Mouse (Mus musculus): ENCODE data around the gene Gm9837. TPM values are rescaled to one million over a fixed set of nuclear protein-coding genes. Genes with fewer than 3 reads are reported as not detected.
"Not testable (repeated sequence)": the region's sequence is repeated elsewhere in the genome, so short reads cannot be mapped to it uniquely, and the experiment has no call there.

Gene Gm9837
- total RNA-seq, 1 experiment: not detected

DNA sequence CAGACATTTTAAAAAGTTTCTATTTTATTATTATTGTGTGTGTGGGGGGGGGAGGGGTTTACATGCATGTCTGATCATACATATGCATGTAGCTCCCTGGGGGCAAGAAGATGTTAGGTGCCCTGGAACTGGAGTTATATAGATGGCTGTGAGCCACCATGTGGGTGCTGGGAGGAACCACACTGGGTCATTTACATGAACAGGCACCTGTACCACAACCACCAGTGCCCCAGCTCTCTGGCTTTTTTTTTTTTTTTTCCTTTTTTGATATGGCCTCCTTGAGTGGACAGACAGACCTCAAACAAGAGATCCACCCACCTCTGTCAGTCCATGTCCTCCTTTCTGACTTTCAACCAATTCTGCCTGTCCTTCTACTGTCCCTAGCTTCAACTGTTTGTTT, 41.1 kb downstream of the Gm9837 start:
- Histone ChIP-seq H3K9ac (ENCODE audit: insufficient read depth, low read depth, low read length, poor library complexity, severe bottlenecking) (peak overlapping the region; percentile 97), H3K4me3 (ENCODE audit: insufficient read depth in 1 of 2, low read depth in 1 of 2, low read length in 2 of 2, poor library complexity in 1 of 2, severe bottlenecking in 1 of 2) (peak overlapping the region; percentile 77 to 91)
- in situ Hi-C loops (cut with MboI; ENCODE audit: low sequenced_read_pairs in 2 of 2, unreplicated experiment in 2 of 2): no loop called here

DNA sequence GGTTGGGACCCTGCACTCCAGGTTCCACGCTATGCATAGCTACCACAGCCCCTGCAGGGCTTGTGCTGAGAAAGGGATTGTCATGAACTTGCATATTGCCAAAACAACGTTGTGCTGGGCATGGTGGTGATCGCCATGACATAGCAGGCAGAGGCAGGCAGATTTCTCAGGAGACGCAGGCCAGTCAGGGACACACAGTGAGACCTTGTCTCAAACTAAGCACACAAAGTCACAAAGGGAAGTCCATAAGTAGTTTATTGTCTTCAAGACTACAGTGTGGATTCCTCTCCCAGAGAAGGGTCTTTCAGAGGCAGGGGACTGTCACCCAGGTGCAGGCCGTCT, 41.6 kb downstream of the Gm9837 start:
- Histone ChIP-seq H3K4me3 (ENCODE audit: insufficient read depth in 1 of 2, low read depth in 1 of 2, low read length in 2 of 2, poor library complexity in 1 of 2, severe bottlenecking in 1 of 2) (no peak overlapping the region), H3K9ac (ENCODE audit: insufficient read depth, low read depth, low read length, poor library complexity, severe bottlenecking) (no peak overlapping the region), H3K9me3 (ENCODE audit: control insufficient read depth, insufficient read depth, low read depth, low read length) (no peaks in the 10 kb centered on the region), H3K27ac (ENCODE audit: insufficient read depth, low read depth, low read length, poor library complexity, severe bottlenecking) (no peak overlapping the region), H3K4me1 (ENCODE audit: control insufficient read depth in 2 of 2, insufficient read depth in 2 of 2, low read length in 2 of 2, poor library complexity in 1 of 2) (peaks cover 0 to 1% of the 10 kb centered on the region in 2 experiments; a peak in 2 of 4 replicates), H3K36me3 (ENCODE audit: control insufficient read depth, insufficient read depth, low read length, poor library complexity, severe bottlenecking) (peaks cover 5% of the 10 kb centered on the region)
- TF ChIP-seq ZC3H11A (IDR thresholded peaks at IDR 0.05; ENCODE audit: borderline replicate concordance, low read depth, low read length) (no peak), MAFK (IDR thresholded peaks at IDR 0.05; ENCODE audit: insufficient read depth, low read depth, low read length) (no peak), CHD2 (IDR thresholded peaks at IDR 0.05; ENCODE audit: low read depth, low read length) (no peak), HCFC1 (IDR thresholded peaks at IDR 0.05; ENCODE audit: borderline replicate concordance, insufficient read depth, low read length) (no peak), ZNF384 (IDR thresholded peaks at IDR 0.05; ENCODE audit: low read depth, low read length) (no peak)
- DNase-seq (ENCODE audit: low read depth, low spot score): no peak
- in situ Hi-C loops (cut with MboI; ENCODE audit: low sequenced_read_pairs in 2 of 2, unreplicated experiment in 2 of 2): no loop called here

More for the DNA sequence above, 41.1 kb downstream of the Gm9837 start:
- H3K27ac ChIP-seq (ENCODE audit: insufficient read depth, low read depth, low read length, poor library complexity, severe bottlenecking): no peak overlapping the region
- H3K4me1 ChIP-seq (ENCODE audit: control insufficient read depth in 2 of 2, insufficient read depth in 2 of 2, low read length in 2 of 2, poor library complexity in 1 of 2): peaks cover 0 to 1% of the 10 kb centered on the region in 2 experiments; a peak in 2 of 4 replicates
- no peaks in the 10 kb centered on the region for H3K9me3 ChIP-seq (ENCODE audit: control insufficient read depth, insufficient read depth, low read depth, low read length)
- peaks cover 5% of the 10 kb centered on the region for H3K36me3 ChIP-seq (ENCODE audit: control insufficient read depth, insufficient read depth, low read length, poor library complexity, severe bottlenecking)
- no peak for DNase-seq (ENCODE audit: low read depth, low spot score)
- TF ChIP-seq ZC3H11A (IDR thresholded peaks at IDR 0.05; ENCODE audit: borderline replicate concordance, low read depth, low read length): no peak
- 0 out of 2 replicates have a peak, but pooled peaks have one; percentile 23 for TF ChIP-seq ZNF384 (IDR thresholded peaks at IDR 0.05; ENCODE audit: low read depth, low read length)

DNA sequence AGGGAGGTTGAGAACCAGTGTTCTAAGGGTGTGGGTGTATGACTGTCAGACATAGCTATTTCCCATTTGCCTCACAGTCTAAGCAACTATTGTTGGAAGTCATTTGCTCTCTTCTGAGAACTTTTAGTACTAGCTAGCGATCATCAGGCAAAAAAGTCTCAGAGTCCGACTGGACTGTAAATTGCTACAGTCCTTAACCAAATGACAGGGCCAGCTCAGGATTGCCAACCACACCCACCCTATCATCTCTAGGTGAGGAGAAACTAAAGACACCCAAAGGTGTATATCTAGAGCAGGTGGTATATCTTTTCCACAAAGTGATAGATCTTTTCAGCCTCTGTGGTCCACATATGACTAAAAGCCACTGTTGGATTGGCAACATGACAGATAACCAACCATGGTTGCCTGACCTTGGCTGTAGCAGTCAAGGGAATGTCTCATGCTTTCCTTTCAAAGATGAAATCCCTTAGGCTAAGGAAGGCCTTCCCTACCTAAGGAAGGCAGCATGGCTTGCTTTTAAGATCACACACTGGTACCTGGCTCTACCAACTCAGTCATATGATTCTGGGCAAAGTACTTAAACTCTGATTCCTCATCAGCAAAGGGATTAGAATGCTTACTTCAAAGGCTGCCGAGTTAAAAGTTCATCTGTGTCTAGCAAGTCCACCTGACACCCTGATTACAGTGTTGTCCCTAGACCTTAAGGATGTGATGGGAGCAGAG, 42.1 kb downstream of the Gm9837 start:
- H3K36me3 ChIP-seq (ENCODE audit: control insufficient read depth, insufficient read depth, low read length, poor library complexity, severe bottlenecking): peaks cover 5% of the 10 kb centered on the region
- in situ Hi-C loops (cut with MboI; ENCODE audit: low sequenced_read_pairs in 2 of 2, unreplicated experiment in 2 of 2): no loop called here
- no peaks in the 10 kb centered on the region for H3K9me3 ChIP-seq (ENCODE audit: control insufficient read depth, insufficient read depth, low read depth, low read length)
- no peak overlapping the region for H3K9ac ChIP-seq (ENCODE audit: insufficient read depth, low read depth, low read length, poor library complexity, severe bottlenecking)
- no peak for DNase-seq (ENCODE audit: low read depth, low spot score)
- TF ChIP-seq CHD2 (IDR thresholded peaks at IDR 0.05; ENCODE audit: low read depth, low read length) (no peak), ZC3H11A (IDR thresholded peaks at IDR 0.05; ENCODE audit: borderline replicate concordance, low read depth, low read length) (no peak), ZNF384 (IDR thresholded peaks at IDR 0.05; ENCODE audit: low read depth, low read length) (no peak), MAFK (IDR thresholded peaks at IDR 0.05; ENCODE audit: insufficient read depth, low read depth, low read length) (no peak), HCFC1 (IDR thresholded peaks at IDR 0.05; ENCODE audit: borderline replicate concordance, insufficient read depth, low read length) (no peak)
- peaks cover 0 to 1% of the 10 kb centered on the region in 2 experiments; a peak in 2 of 4 replicates for H3K4me1 ChIP-seq (ENCODE audit: control insufficient read depth in 2 of 2, insufficient read depth in 2 of 2, low read length in 2 of 2, poor library complexity in 1 of 2)
- no peak overlapping the region for H3K4me3 ChIP-seq (ENCODE audit: insufficient read depth in 1 of 2, low read depth in 1 of 2, low read length in 2 of 2, poor library complexity in 1 of 2, severe bottlenecking in 1 of 2)
- no peak overlapping the region for H3K27ac ChIP-seq (ENCODE audit: insufficient read depth, low read depth, low read length, poor library complexity, severe bottlenecking)

DNA sequence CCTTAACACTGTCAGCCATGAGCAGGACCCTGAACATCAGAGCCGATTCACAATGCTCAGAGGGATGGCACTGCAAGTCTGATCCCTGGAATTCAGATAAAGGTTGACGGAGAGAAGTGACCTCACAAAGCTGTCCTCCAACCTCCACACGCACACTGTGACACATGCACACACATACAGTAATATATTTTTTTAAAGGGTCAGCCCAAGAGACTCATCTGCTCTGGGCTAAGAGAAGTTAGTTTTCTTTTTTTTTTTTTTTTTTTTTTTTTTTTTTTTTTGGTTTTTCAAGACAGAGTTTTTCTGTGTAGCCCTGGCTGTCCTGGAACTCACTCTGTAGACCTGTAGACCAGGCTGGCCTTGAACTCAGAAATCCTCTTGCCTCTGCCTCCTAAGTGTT, 43.4 kb downstream of the Gm9837 start:
- H3K9me3 ChIP-seq (ENCODE audit: control insufficient read depth, insufficient read depth, low read depth, low read length); H3K4me3 ChIP-seq (ENCODE audit: insufficient read depth in 1 of 2, low read depth in 1 of 2, low read length in 2 of 2, poor library complexity in 1 of 2, severe bottlenecking in 1 of 2); H3K36me3 ChIP-seq (ENCODE audit: control insufficient read depth, insufficient read depth, low read length, poor library complexity, severe bottlenecking); in situ Hi-C loops (cut with MboI; ENCODE audit: low sequenced_read_pairs in 2 of 2, unreplicated experiment in 2 of 2); DNase-seq (ENCODE audit: low read depth, low spot score); H3K27ac ChIP-seq (ENCODE audit: insufficient read depth, low read depth, low read length, poor library complexity, severe bottlenecking); H3K9ac ChIP-seq (ENCODE audit: insufficient read depth, low read depth, low read length, poor library complexity, severe bottlenecking); H3K4me1 ChIP-seq (ENCODE audit: control insufficient read depth in 2 of 2, insufficient read depth in 2 of 2, low read length in 2 of 2, poor library complexity in 1 of 2): not testable (repeated sequence)
- TF ChIP-seq ZNF384 (IDR thresholded peaks at IDR 0.05; ENCODE audit: low read depth, low read length): peak; percentile 60; the same call in 1 of the 2 replicates

DNA sequence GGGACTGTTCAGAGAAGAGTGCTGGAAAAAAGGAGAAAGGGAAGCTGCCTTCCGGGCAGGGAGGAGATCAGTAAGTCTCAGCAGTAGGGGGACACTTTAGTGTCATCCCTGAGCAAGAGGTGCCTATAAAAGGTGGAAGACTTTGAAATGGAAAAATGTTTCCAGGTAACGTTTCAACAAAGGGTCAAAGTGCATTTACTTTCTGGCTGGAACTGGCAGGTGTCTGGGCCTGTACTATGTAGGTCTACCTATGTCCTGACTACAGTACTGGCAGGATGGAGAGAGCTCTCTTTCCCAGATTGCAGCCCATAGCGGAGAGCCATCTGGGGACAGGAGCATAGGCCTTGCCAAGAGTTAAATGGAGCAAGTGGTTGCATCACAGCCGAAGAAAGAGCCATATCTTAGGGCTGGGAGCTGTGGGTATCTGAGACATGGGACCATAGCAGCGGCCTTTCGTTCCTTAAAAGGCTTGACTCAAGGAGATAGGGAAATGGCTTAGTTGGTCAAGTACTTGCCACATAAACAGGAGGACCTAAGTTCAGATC, 44.5 kb downstream of the Gm9837 start:
- no peak overlapping the region for H3K27ac ChIP-seq (ENCODE audit: insufficient read depth, low read depth, low read length, poor library complexity, severe bottlenecking)
- DNase-seq (ENCODE audit: low read depth, low spot score): no peak
- H3K4me1 ChIP-seq (ENCODE audit: control insufficient read depth in 2 of 2, insufficient read depth in 2 of 2, low read length in 2 of 2, poor library complexity in 1 of 2): peaks cover 0 to 1% of the 10 kb centered on the region in 2 experiments; a peak in 1 of 4 replicates
- peaks cover 7% of the 10 kb centered on the region for H3K36me3 ChIP-seq (ENCODE audit: control insufficient read depth, insufficient read depth, low read length, poor library complexity, severe bottlenecking)
- H3K9ac ChIP-seq (ENCODE audit: insufficient read depth, low read depth, low read length, poor library complexity, severe bottlenecking): no peak overlapping the region
- no peak for TF ChIP-seq ZNF384 (IDR thresholded peaks at IDR 0.05; ENCODE audit: low read depth, low read length)
- TF ChIP-seq MAFK (IDR thresholded peaks at IDR 0.05; ENCODE audit: insufficient read depth, low read depth, low read length): no peak
- no peak for TF ChIP-seq HCFC1 (IDR thresholded peaks at IDR 0.05; ENCODE audit: borderline replicate concordance, insufficient read depth, low read length)
- no peak for TF ChIP-seq ZC3H11A (IDR thresholded peaks at IDR 0.05; ENCODE audit: borderline replicate concordance, low read depth, low read length)
- TF ChIP-seq CHD2 (IDR thresholded peaks at IDR 0.05; ENCODE audit: low read depth, low read length): no peak
- in situ Hi-C loops (cut with MboI; ENCODE audit: low sequenced_read_pairs in 2 of 2, unreplicated experiment in 2 of 2): no loop called here
- no peaks in the 10 kb centered on the region for H3K9me3 ChIP-seq (ENCODE audit: control insufficient read depth, insufficient read depth, low read depth, low read length)
- no peak overlapping the region for H3K4me3 ChIP-seq (ENCODE audit: insufficient read depth in 1 of 2, low read depth in 1 of 2, low read length in 2 of 2, poor library complexity in 1 of 2, severe bottlenecking in 1 of 2)
